Mouse (Mus musculus) ES-E14 (cell line): ENCODE results near the gene St13. TPM values are rescaled to one million over a fixed set of nuclear protein-coding genes. Genes with fewer than 3 reads are reported as not detected.
A peak's percentile ranks its signal among the peaks of the same experiment; 100 is the strongest.

Source experiments
- DNase-seq: peaks from one replicate; pipeline ENCODE4 v3.0.0-alpha.2; 2013; ENCODE audit warnings: low read depth, low spot score
- H3K27ac ChIP-seq: 2 replicates; pipeline ENCODE4 v1.5.1; 2012; ENCODE audit warnings: low read depth, mild to moderate bottlenecking, low read length, moderate library complexity, mixed read lengths; ENCODE audit not compliant: poor library complexity, insufficient read depth, severe bottlenecking
- H3K36me3 ChIP-seq: 2 replicates; pipeline ENCODE4 v1.6.1; 2012; ENCODE audit warnings: mild to moderate bottlenecking, low read length, moderate library complexity, mixed read lengths; ENCODE audit not compliant: control insufficient read depth, poor library complexity, insufficient read depth, severe bottlenecking
- H3K4me1 ChIP-seq, 2 experiments: fragments of 150-350 bp in 1 of 2; sonication (generic) in 1 of 2; 2 replicates each; pipeline ENCODE4 v1.6.1; 2012; ENCODE audit warnings: low read length in 2 of 2, mild to moderate bottlenecking in 1 of 2, mixed read lengths in 1 of 2; ENCODE audit not compliant: control insufficient read depth in 2 of 2, insufficient read depth in 2 of 2, poor library complexity in 1 of 2
- H3K4me3 ChIP-seq, 2 experiments: fragments of 150-350 bp in 1 of 2; sonication (generic) in 1 of 2; 2 replicates each; pipeline ENCODE4 v1.5.1; 2012; ENCODE audit warnings: low read length in 2 of 2, low read depth in 1 of 2, mild to moderate bottlenecking in 1 of 2, mixed read lengths in 1 of 2; ENCODE audit not compliant: insufficient read depth in 1 of 2, poor library complexity in 1 of 2, severe bottlenecking in 1 of 2
- H3K9ac ChIP-seq: 2 replicates; pipeline ENCODE4 v1.6.1; 2012; ENCODE audit warnings: low read depth, mild to moderate bottlenecking, low read length, mixed read lengths; ENCODE audit not compliant: poor library complexity, insufficient read depth, severe bottlenecking
- H3K9me3 ChIP-seq: fragments of 150-350 bp; sonication (generic); 2 replicates; pipeline ENCODE4 v1.6.1; 2012; ENCODE audit warnings: low read depth, mild to moderate bottlenecking, low read length; ENCODE audit not compliant: control insufficient read depth, insufficient read depth
- CHD2 ChIP-seq: IDR thresholded peaks from 2 replicates; pipeline ENCODE4 v1.6.1; 2014; ENCODE audit warnings: mild to moderate bottlenecking, low read depth, low read length, inconsistent platforms
- HCFC1 ChIP-seq: IDR thresholded peaks from 2 replicates; pipeline ENCODE4 v1.6.1; 2012; ENCODE audit warnings: low read length, inconsistent platforms, borderline replicate concordance; ENCODE audit not compliant: insufficient read depth
- MAFK ChIP-seq: IDR thresholded peaks from 2 replicates; pipeline ENCODE4 v1.6.1; 2014; ENCODE audit warnings: mild to moderate bottlenecking, low read depth, low read length, inconsistent platforms; ENCODE audit not compliant: insufficient read depth
- ZC3H11A ChIP-seq: IDR thresholded peaks from 2 replicates; pipeline ENCODE4 v1.6.1; 2012; ENCODE audit warnings: low read depth, mild to moderate bottlenecking, inconsistent platforms, low read length, borderline replicate concordance
- ZNF384 ChIP-seq: IDR thresholded peaks from 2 replicates; pipeline ENCODE4 v1.6.1; 2012; ENCODE audit warnings: low read depth, low read length, inconsistent platforms
- in situ Hi-C, 2 experiments: fragments of 600-800 bp; cut with MboI; formaldehyde crosslinking; loops; one replicate each; pipeline ENCODE4 v1.15.1; 2025; ENCODE audit warnings: low sequenced_read_pairs in 2 of 2, inconsistent platforms in 1 of 2; ENCODE audit not compliant: unreplicated experiment in 2 of 2
- total RNA-seq: library from RNA; depleted of rRNA; stranded (reverse); fragments of 300-350 nt; gene quantifications from 2 replicates; pipeline ENCODE4 v1.2.3, GENCODE M21; 2012

St13 gene
- total RNA-seq, 1 experiment: 254 TPM

DNA sequence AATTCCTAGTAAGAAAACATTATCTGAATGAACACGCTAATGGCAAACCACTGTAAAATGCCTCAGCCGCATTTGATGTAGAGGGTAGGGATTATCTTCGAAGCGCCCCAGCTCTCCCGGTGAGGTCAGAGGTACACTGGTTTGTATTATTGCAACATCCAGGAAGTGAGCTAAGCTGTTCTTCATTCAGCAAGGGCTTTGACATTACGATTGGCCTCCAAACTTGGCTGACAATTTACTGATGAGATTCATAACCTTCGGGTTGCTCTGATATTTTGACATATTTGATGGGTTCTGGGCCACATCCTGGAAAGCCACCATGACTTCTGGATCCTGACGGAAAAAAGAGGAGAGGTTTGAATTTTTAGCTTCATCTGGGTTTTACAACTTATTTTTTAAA is 34.6 kb downstream of the St13 start:
- Histone ChIP-seq H3K4me3 (no peak overlapping the region), H3K4me1 (peaks cover 0 to 3% of the 10 kb centered on the region in 2 experiments; a peak in 2 of 4 replicates), H3K36me3 (peaks cover 33% of the 10 kb centered on the region), H3K27ac (no peak overlapping the region), H3K9me3 (no peaks in the 10 kb centered on the region), H3K9ac (no peak overlapping the region)
- TF ChIP-seq ZNF384 (no peak), ZC3H11A (no peak), CHD2 (no peak), HCFC1 (no peak), MAFK (no peak)
- in situ Hi-C loops: no loop called here
- no peak for DNase-seq

DNA sequence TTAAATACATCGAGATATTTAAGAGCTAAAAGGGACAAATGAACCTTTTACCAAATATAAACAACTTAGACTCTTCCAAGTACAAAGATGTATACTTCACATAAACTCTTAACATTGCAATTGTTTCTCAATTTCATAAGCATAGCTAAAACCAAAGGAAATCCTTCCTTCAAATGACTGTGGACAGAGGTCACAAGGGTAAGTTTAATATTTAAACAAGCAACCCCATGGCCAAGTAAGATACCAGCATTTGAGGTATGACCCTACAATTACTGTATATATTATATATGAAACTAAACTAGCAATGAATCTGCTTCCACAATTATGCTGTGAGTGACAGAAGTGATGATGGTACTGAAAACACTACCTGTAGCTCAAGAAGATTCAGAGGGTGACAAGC is 35.6 kb downstream of the St13 start:
- Histone ChIP-seq H3K9me3 (no peaks in the 10 kb centered on the region), H3K36me3 (peaks cover 29% of the 10 kb centered on the region), H3K27ac (no peak overlapping the region), H3K4me3 (no peak overlapping the region), H3K4me1 (peaks cover 3% of the 10 kb centered on the region in 2 experiments; a peak in 3 of 4 replicates), H3K9ac (no peak overlapping the region)
- no peak for DNase-seq
- TF ChIP-seq HCFC1 (no peak), MAFK (no peak), ZNF384 (no peak), ZC3H11A (no peak), CHD2 (no peak)
- in situ Hi-C loops: no loop called here

DNA sequence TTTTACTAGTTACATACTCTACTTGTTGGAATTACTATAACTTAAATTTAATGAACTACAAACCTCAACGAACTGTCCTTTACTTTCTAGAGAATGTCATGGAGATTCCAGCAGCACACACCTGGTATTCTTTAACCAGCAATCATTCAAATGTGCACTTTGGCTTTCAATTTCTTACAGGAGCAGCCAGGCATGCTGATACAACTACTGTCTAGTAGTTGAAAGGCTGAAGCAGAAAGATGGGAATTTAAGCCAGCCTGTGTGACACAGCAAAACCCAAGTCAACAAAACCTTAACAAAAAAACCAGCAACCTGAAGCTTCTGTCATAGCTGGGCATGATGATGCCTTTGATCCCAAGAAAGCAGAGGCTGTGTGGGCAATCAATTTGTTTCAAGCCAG is 37.4 kb downstream of the St13 start:
- Histone ChIP-seq H3K4me1 (peaks cover 3 to 4% of the 10 kb centered on the region in 2 experiments; a peak in 3 of 4 replicates), H3K27ac (no peak overlapping the region), H3K36me3 (peaks cover 23% of the 10 kb centered on the region), H3K9ac (no peak overlapping the region), H3K4me3 (no peak overlapping the region), H3K9me3 (no peaks in the 10 kb centered on the region)
- in situ Hi-C loops: no loop called here
- no peak for TF ChIP-seq CHD2
- TF ChIP-seq HCFC1: no peak
- no peak for TF ChIP-seq ZC3H11A
- TF ChIP-seq ZNF384: no peak
- TF ChIP-seq MAFK: no peak
- DNase-seq: no peak

DNA sequence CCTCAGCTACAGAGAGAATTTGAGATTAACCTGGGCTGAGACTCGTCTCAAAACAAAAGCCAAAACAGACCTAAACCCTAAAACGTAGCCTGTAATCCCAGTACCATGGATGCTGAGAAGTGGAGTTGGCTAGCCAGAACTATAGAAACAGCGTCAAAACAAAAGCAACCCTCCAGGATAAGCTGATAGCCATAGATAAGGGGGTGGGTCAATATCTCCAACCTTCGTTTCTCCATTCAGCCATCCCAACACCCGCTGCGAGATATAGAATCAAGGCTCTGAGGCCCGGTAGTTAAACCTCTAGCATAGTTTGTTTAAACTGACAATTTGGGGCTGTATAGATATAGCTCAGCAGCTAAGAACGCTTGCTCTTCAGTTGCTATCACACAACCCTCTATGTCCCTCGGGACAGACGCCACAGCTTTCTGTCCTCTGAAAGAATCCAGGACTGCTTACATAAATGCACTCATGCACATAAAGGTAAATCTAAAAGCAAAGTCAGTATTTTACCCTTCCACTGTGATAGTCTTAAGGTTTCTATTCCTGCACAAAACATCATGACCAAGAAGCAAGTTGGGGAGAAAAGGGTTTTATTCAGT is 38.4 kb downstream of the St13 start:
- Histone ChIP-seq H3K4me3 (no peak overlapping the region), H3K27ac (no peak overlapping the region; the same call in 1 of the 2 replicates), H3K4me1 (peaks cover 3 to 6% of the 10 kb centered on the region in 2 experiments; a peak in 3 of 4 replicates), H3K9ac (no peak overlapping the region), H3K36me3 (peaks cover 14% of the 10 kb centered on the region), H3K9me3 (no peaks in the 10 kb centered on the region)
- TF ChIP-seq CHD2 (no peak), HCFC1 (no peak), MAFK (no peak)
- DNase-seq: no peak
- in situ Hi-C loops: no loop called here

DNA sequence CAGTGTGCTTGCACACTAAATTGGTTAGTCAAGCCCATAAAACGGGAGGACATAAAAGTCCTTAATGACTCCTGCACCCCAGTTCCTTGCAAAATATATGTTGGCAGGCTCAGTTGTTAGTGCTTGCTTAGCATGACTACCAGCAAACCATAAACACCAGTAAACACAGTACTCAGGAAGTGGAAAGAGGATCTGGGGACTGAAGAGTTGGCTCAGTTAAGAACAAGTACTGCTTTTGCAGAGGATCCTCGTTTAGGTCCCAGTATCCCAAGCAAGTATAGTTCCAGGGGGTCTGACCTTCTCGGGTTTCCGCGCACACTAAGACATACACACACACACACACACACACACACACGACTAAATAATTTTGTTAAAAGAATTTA is 38.9 kb downstream of the St13 start:
- Histone ChIP-seq H3K9ac (no peak overlapping the region), H3K9me3 (no peaks in the 10 kb centered on the region), H3K4me3 (peak overlapping the region in 1 of 2 experiments; percentile 95; a peak in 2 of 4 replicates), H3K36me3 (peaks cover 10% of the 10 kb centered on the region; the same call in 1 of the 2 replicates), H3K4me1 (peaks cover 3 to 6% of the 10 kb centered on the region in 2 experiments; a peak in 3 of 4 replicates), H3K27ac (no peak overlapping the region)
- in situ Hi-C loops: no loop called here
- no peak for DNase-seq
- TF ChIP-seq MAFK (no peak), ZC3H11A (no peak), CHD2 (no peak), HCFC1 (no peak), ZNF384 (no peak)
